Comparison of ENCODE assay signal across 17 mouse cellular contexts in genomic region chr5:32397719-32398118, GRCm38 (mm10).
DNase-seq lines count a peak whose midpoint lies in the region; ATAC-seq and TF ChIP-seq lines count a peak whose summit lies in the region.
"Had no signal": no experiment of that assay in that cellular context is flagged by ENCODE, and none has a peak within 500 bp of the region (broad histone marks: within the 10 kb centered on the region; RNA-seq: fewer than 3 reads in every experiment).

No protein-coding gene starts in this region.

- H3K4me2 ChIP-seq in lung, embryonic 14.5 days: no peak overlapping the region
- no peak overlapping the region for H3K4me2 ChIP-seq in stomach, embryonic 14.5 days (replicated peaks; ENCODE audit: low read depth, low read length)
- H3K4me2 ChIP-seq: limb, embryonic 13.5 days had no signal

- DNase-seq in kidney, adult 2 months: peak; percentile 24
- DNase-seq in kidney, postnatal 25 days: no peak
- peak; percentile 54 for DNase-seq in lung, embryonic 14.5 days
- DNase-seq in cerebellum, adult 9-11 months: no peak
- DNase-seq: adrenal gland, adult 2 months; cerebellum, postnatal 25 days; forebrain, postnatal 0 days; gastrocnemius, postnatal 25 days; midbrain, embryonic 14.5 days; right cerebral cortex, postnatal 14 days had no signal

- no peak overlapping the region for H3K9ac ChIP-seq in lung, embryonic 14.5 days
- no peak overlapping the region for H3K9ac ChIP-seq in stomach, embryonic 14.5 days (replicated peaks; ENCODE audit: low read depth, low read length)
- H3K9ac ChIP-seq: forebrain, postnatal 0 days; limb, embryonic 13.5 days had no signal

- H3K4me3 ChIP-seq in kidney, adult 2 months (ENCODE audit: insufficient read depth, low read depth, low read length): no peak overlapping the region
- H3K4me3 ChIP-seq in brown adipose tissue, adult 24 weeks (ENCODE audit: insufficient read depth, low read depth, low read length): no peak overlapping the region
- H3K4me3 ChIP-seq in lung, embryonic 14.5 days (ENCODE audit: low read depth, low read length): no peak overlapping the region
- H3K4me3 ChIP-seq in stomach, embryonic 14.5 days (ENCODE audit: low read depth, low read length): no peak overlapping the region
- H3K4me3 ChIP-seq: limb, embryonic 13.5 days had no signal

- peak; percentile 62 for ATAC-seq in lung, embryonic 14.5 days (ENCODE audit: insufficient read depth)
- no peak for ATAC-seq in stomach, embryonic 14.5 days (ENCODE audit: insufficient number of reproducible peaks, insufficient read depth, low FRiP score, low read depth)
- no peak for ATAC-seq in inflammation-experienced regulatory T-cells, adult 6 months
- no peak for ATAC-seq in CD4-positive, CD25-positive, alpha-beta regulatory T cell, adult 4 months
- ATAC-seq: forebrain, postnatal 0 days; hindbrain, embryonic 16.5 days had no signal

- H3K27me3 ChIP-seq in kidney, adult 2 months (replicated peaks; ENCODE audit: control insufficient read depth, insufficient read depth, low read length): no peaks in the 10 kb centered on the region
- H3K27me3 ChIP-seq in lung, embryonic 14.5 days (ENCODE audit: insufficient read depth, low read length): no peaks in the 10 kb centered on the region
- H3K27me3 ChIP-seq in stomach, embryonic 14.5 days (ENCODE audit: control insufficient read depth, insufficient read depth, low read length): no peaks in the 10 kb centered on the region
- H3K27me3 ChIP-seq: limb, embryonic 13.5 days had no signal

- TF ChIP-seq POLR2A in kidney, adult 2 months (IDR thresholded peaks at IDR 0.05; ENCODE audit: low read depth, low read length): no peak

- TF ChIP-seq CTCF in kidney, adult 2 months (conservative IDR thresholded peaks at IDR 0.05; ENCODE audit: insufficient read depth, insufficient read length, low read depth, low read length): no peak
- TF ChIP-seq CTCF in lung, embryonic 14.5 days (IDR thresholded peaks at IDR 0.05; ENCODE audit: low read depth): no peak

- H3K36me3 ChIP-seq in kidney, adult 2 months (ENCODE audit: control insufficient read depth, insufficient read depth, low read length): no peaks in the 10 kb centered on the region
- H3K36me3 ChIP-seq in lung, embryonic 14.5 days (ENCODE audit: insufficient read depth): no peaks in the 10 kb centered on the region
- H3K36me3 ChIP-seq in stomach, embryonic 14.5 days (ENCODE audit: control insufficient read depth, insufficient read depth, low read length): no peaks in the 10 kb centered on the region
- H3K36me3 ChIP-seq: limb, embryonic 13.5 days had no signal

- H3K27ac ChIP-seq in kidney, adult 2 months (ENCODE audit: insufficient read depth, low read depth, low read length): no peak overlapping the region
- H3K27ac ChIP-seq in brown adipose tissue, adult 24 weeks (replicated peaks; ENCODE audit: low read depth, low read length): peak overlapping the region; percentile 7
- peak overlapping the region; percentile 66; the same call in 1 of the 2 replicates for H3K27ac ChIP-seq in lung, embryonic 14.5 days (ENCODE audit: low read depth)
- peak overlapping the region; percentile 40; the same call in 1 of the 2 replicates for H3K27ac ChIP-seq in stomach, embryonic 14.5 days (ENCODE audit: low read length)
- H3K27ac ChIP-seq: limb, embryonic 13.5 days; macrophage had no signal

- 61% methylated on average over 3 of the region's 3 CpGs for WGBS in kidney, adult 2 months
- WGBS in lung, embryonic 14.5 days: 64% methylated on average over 3 of the region's 3 CpGs
- 59% methylated on average over 3 of the region's 3 CpGs for WGBS in stomach, embryonic 14.5 days

- H3K9me3 ChIP-seq in lung, embryonic 14.5 days (ENCODE audit: low read depth, low read length): no peaks in the 10 kb centered on the region
- no peaks in the 10 kb centered on the region for H3K9me3 ChIP-seq in stomach, embryonic 14.5 days (ENCODE audit: control insufficient read depth, low read depth, low read length)
- H3K9me3 ChIP-seq: limb, embryonic 13.5 days had no signal

- H3K4me1 ChIP-seq in kidney, adult 2 months (ENCODE audit: control insufficient read depth, insufficient read depth, low read length): no peaks in the 10 kb centered on the region
- peaks cover 26% of the 10 kb centered on the region for H3K4me1 ChIP-seq in brown adipose tissue, adult 24 weeks (ENCODE audit: control insufficient read depth, insufficient read depth, insufficient read length, low read length)
- H3K4me1 ChIP-seq in lung, embryonic 14.5 days (ENCODE audit: insufficient read depth): peaks cover 3% of the 10 kb centered on the region; the same call in 1 of the 2 replicates
- H3K4me1 ChIP-seq in stomach, embryonic 14.5 days (ENCODE audit: control insufficient read depth, insufficient read depth, low read length): peaks cover 9% of the 10 kb centered on the region; the same call in 1 of the 2 replicates

Comparison
In these comparisons a context has a peak if more than half of its experiments do, and no peak if none do; other contexts are left out.
1. DNase-seq: peak in kidney, adult 2 months (single experiment) and lung, embryonic 14.5 days (single experiment); none in kidney, postnatal 25 days (0 of 2) and cerebellum, adult 9-11 months (single experiment).